Mouse (Mus musculus): ENCODE data around the gene Rmi1.
"Not testable (repeated sequence)": the region's sequence is repeated elsewhere in the genome, so short reads cannot be mapped to it uniquely, and the experiment has no call there.

Rmi1 gene

GRCm38 (mm10) chr13:58402003-58402743, at the start of gene Rmi1:
Rmi1 (plus strand) TSS chr13:58402248.
- DNase-seq (ENCODE audit: extremely low spot score), result peak; percentile 98

- DNase-seq (ENCODE audit: extremely low spot score), result no peak
Measured at GRCm38 (mm10) chr13:58352996-58353395, 49.1 kb upstream of the Rmi1 start.

GRCm38 (mm10) chr13:58358629-58359303, 43.3 kb upstream of the Rmi1 start, which contains the start of gene Kif27:
Kif27 (minus strand) TSS chr13:58359122.
- peak; percentile 92 for DNase-seq (ENCODE audit: extremely low spot score)

- no peak for DNase-seq (ENCODE audit: extremely low spot score)
Measured at GRCm38 (mm10) chr13:58359304-58359653, 42.8 kb upstream of the Rmi1 start.

- no peak for DNase-seq (ENCODE audit: extremely low spot score)
Measured at GRCm38 (mm10) chr13:58364353-58365175, 37.5 kb upstream of the Rmi1 start.

- DNase-seq (ENCODE audit: extremely low spot score), result not testable (repeated sequence)
Measured at GRCm38 (mm10) chr13:58365179-58365578, 36.9 kb upstream of the Rmi1 start.

- no peak for DNase-seq (ENCODE audit: extremely low spot score)
Measured at GRCm38 (mm10) chr13:58366373-58366772, 35.7 kb upstream of the Rmi1 start.

GRCm38 (mm10) chr13:58367641-58368040, 34.4 kb upstream of the Rmi1 start:
- no peak for DNase-seq (ENCODE audit: extremely low spot score)

GRCm38 (mm10) chr13:58368835-58369234, 33.2 kb upstream of the Rmi1 start:
- no peak for DNase-seq (ENCODE audit: extremely low spot score)

GRCm38 (mm10) chr13:58372278-58373152, 29.5 kb upstream of the Rmi1 start:
- DNase-seq (ENCODE audit: extremely low spot score), result no peak

- DNase-seq (ENCODE audit: extremely low spot score), result no peak
Measured at GRCm38 (mm10) chr13:58373153-58373470, 28.9 kb upstream of the Rmi1 start.

GRCm38 (mm10) chr13:58384371-58384770, 17.7 kb upstream of the Rmi1 start:
- DNase-seq (ENCODE audit: extremely low spot score), result no peak

GRCm38 (mm10) chr13:58384779-58385546, 17.1 kb upstream of the Rmi1 start, which contains the start of gene 2210016F16Rik:
2210016F16Rik (minus strand) TSS chr13:58385225.
- DNase-seq (ENCODE audit: extremely low spot score), result peak; percentile 72

GRCm38 (mm10) chr13:58385547-58385920, 16.5 kb upstream of the Rmi1 start:
- DNase-seq (ENCODE audit: extremely low spot score), result no peak

- peak; percentile 75 for DNase-seq (ENCODE audit: extremely low spot score)
Measured at GRCm38 (mm10) chr13:58387948-58388347, 14.1 kb upstream of the Rmi1 start.

GRCm38 (mm10) chr13:58388379-58388778, 13.7 kb upstream of the Rmi1 start:
- no peak for DNase-seq (ENCODE audit: extremely low spot score)

GRCm38 (mm10) chr13:58389324-58389951, 12.6 kb upstream of the Rmi1 start:
- DNase-seq (ENCODE audit: extremely low spot score), result no peak

- not testable (repeated sequence) for DNase-seq (ENCODE audit: extremely low spot score)
Measured at GRCm38 (mm10) chr13:58394392-58394791, 7.7 kb upstream of the Rmi1 start.

GRCm38 (mm10) chr13:58397651-58398050, 4.4 kb upstream of the Rmi1 start:
- no peak for DNase-seq (ENCODE audit: extremely low spot score)

- peak; percentile 49 for DNase-seq (ENCODE audit: extremely low spot score)
Measured at GRCm38 (mm10) chr13:58400576-58400975, 1.5 kb upstream of the Rmi1 start.
